Comparison of ENCODE assay signal across 16 mouse cellular contexts in the genomic region with DNA sequence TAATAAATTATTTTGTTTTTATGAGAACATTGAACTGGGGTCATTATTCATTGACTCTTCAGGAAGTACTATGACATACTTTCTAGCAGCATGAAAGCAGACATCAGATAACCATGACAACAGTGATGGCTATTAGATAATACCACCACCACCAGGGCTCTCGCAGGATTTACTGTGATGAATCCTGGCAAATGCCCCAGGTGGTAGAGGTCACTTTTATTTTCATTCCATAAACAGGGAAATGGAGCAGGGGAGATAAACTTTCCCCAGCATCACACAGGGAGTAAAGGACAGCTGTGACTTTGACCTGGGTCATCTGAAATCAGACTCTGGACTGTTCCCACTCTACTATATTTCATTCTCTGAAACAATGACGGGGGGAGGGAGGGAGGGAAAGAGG.
DNase-seq lines count a peak whose midpoint lies in the region; ATAC-seq lines count a peak whose summit lies in the region.
"Had no signal": no experiment of that assay in that cellular context is flagged by ENCODE, and none has a peak within 500 bp of the region (broad histone marks: within the 10 kb centered on the region; RNA-seq: fewer than 3 reads in every experiment).

No protein-coding gene starts in this region.

- H3K4me2 ChIP-seq in midbrain, embryonic 11.5 days, result no peak overlapping the region
- H3K4me2 ChIP-seq in midbrain, embryonic 13.5 days (replicated peaks), result no peak overlapping the region
- no peak overlapping the region for H3K4me2 ChIP-seq in neural tube, embryonic 14.5 days (ENCODE audit: low read depth, low read length)
- H3K4me2 ChIP-seq: embryonic facial prominence, embryonic 13.5 days; forebrain, embryonic 13.5 days had no signal

- no peak overlapping the region for H3K27ac ChIP-seq in midbrain, embryonic 11.5 days (ENCODE audit: low read depth, low read length)
- H3K27ac ChIP-seq in midbrain, embryonic 13.5 days, result no peak overlapping the region
- H3K27ac ChIP-seq in neural tube, embryonic 14.5 days (ENCODE audit: low read depth, low read length), result no peak overlapping the region
- H3K27ac ChIP-seq: embryonic facial prominence, embryonic 13.5 days; forebrain, embryonic 13.5 days; hindbrain, postnatal 0 days; layer of hippocampus, adult 2 months; liver, embryonic 14.5 days had no signal

- no peaks in the 10 kb centered on the region for H3K27me3 ChIP-seq in midbrain, embryonic 11.5 days (ENCODE audit: control insufficient read depth, insufficient read depth, low read length)
- H3K27me3 ChIP-seq in midbrain, embryonic 13.5 days, result no peaks in the 10 kb centered on the region
- no peaks in the 10 kb centered on the region for H3K27me3 ChIP-seq in neural tube, embryonic 14.5 days (ENCODE audit: control insufficient read depth, insufficient read depth, low read length)
- H3K27me3 ChIP-seq: CH12.LX; embryonic facial prominence, embryonic 13.5 days; forebrain, embryonic 13.5 days had no signal

- H3K4me3 ChIP-seq in midbrain, embryonic 11.5 days (ENCODE audit: low read depth, low read length), result no peak overlapping the region
- H3K4me3 ChIP-seq in midbrain, embryonic 13.5 days (replicated peaks), result no peak overlapping the region
- no peak overlapping the region for H3K4me3 ChIP-seq in neural tube, embryonic 14.5 days (ENCODE audit: low read depth, low read length)
- H3K4me3 ChIP-seq: embryonic facial prominence, embryonic 13.5 days; forebrain, embryonic 13.5 days; layer of hippocampus, adult 2 months had no signal

- no peaks in the 10 kb centered on the region for H3K36me3 ChIP-seq in midbrain, embryonic 11.5 days (ENCODE audit: control insufficient read depth, insufficient read depth, low read length)
- H3K36me3 ChIP-seq in midbrain, embryonic 13.5 days, result no peaks in the 10 kb centered on the region
- H3K36me3 ChIP-seq in neural tube, embryonic 14.5 days (ENCODE audit: control insufficient read depth, insufficient read depth, low read length), result no peaks in the 10 kb centered on the region
- H3K36me3 ChIP-seq: embryonic facial prominence, embryonic 13.5 days had no signal

- H3K4me1 ChIP-seq in midbrain, embryonic 11.5 days (ENCODE audit: control insufficient read depth, insufficient read depth, low read length), result no peaks in the 10 kb centered on the region
- H3K4me1 ChIP-seq in midbrain, embryonic 13.5 days (replicated peaks), result 0 out of 2 replicates have a peak, but pooled peaks cover 3% of the 10 kb centered on the region
- no peaks in the 10 kb centered on the region for H3K4me1 ChIP-seq in neural tube, embryonic 14.5 days (ENCODE audit: control insufficient read depth, insufficient read depth, low read length)
- H3K4me1 ChIP-seq: embryonic facial prominence, embryonic 13.5 days; forebrain, embryonic 13.5 days had no signal

- WGBS in midbrain, embryonic 11.5 days, result 25% methylated on average over 1 of the region's 2 CpGs
- WGBS in midbrain, embryonic 13.5 days, result 38% methylated on average over 2 of the region's 2 CpGs
- 6% methylated on average over 1 of the region's 2 CpGs for WGBS in neural tube, embryonic 14.5 days

- no peaks in the 10 kb centered on the region for H3K9me3 ChIP-seq in midbrain, embryonic 11.5 days (ENCODE audit: control insufficient read depth, low read length)
- no peaks in the 10 kb centered on the region for H3K9me3 ChIP-seq in midbrain, embryonic 13.5 days
- H3K9me3 ChIP-seq in neural tube, embryonic 14.5 days (ENCODE audit: control insufficient read depth, low read length), result no peaks in the 10 kb centered on the region
- H3K9me3 ChIP-seq: embryonic facial prominence, embryonic 13.5 days; forebrain, embryonic 13.5 days had no signal

- no peak for DNase-seq in midbrain, embryonic 11.5 days (ENCODE audit: low spot score, missing footprints)
- DNase-seq in kidney, adult 18-20 months, result peak; percentile 6
- peak; percentile 63 for DNase-seq in kidney, postnatal 25 days
- no peak for DNase-seq in gastrocnemius, postnatal 4 days (ENCODE audit: low spot score in 2 of 2)
- no peak for DNase-seq in cerebellum, postnatal 10 days
- DNase-seq in spleen, adult 18-20 months, result no peak
- DNase-seq: cerebellum, adult 11 months; gastrocnemius, postnatal 25 days had no signal

- ATAC-seq in midbrain, embryonic 11.5 days (ENCODE audit: low FRiP score), result peak; percentile 48; the same call in 1 of the 2 replicates
- no peak for ATAC-seq in midbrain, embryonic 13.5 days
- peak; percentile 54 for ATAC-seq in neural tube, embryonic 14.5 days (ENCODE audit: low read depth)
- ATAC-seq: forebrain, embryonic 13.5 days; hindbrain, postnatal 0 days had no signal

- H3K9ac ChIP-seq in midbrain, embryonic 11.5 days (ENCODE audit: low read length), result no peak overlapping the region
- H3K9ac ChIP-seq in midbrain, embryonic 13.5 days (replicated peaks), result no peak overlapping the region
- no peak overlapping the region for H3K9ac ChIP-seq in neural tube, embryonic 14.5 days (replicated peaks; ENCODE audit: low read depth, low read length)
- H3K9ac ChIP-seq: embryonic facial prominence, embryonic 13.5 days; forebrain, embryonic 13.5 days; liver, embryonic 14.5 days had no signal

Comparison
In these comparisons a context has a peak if more than half of its experiments do, and no peak if none do; other contexts are left out.
1. DNase-seq: peak in kidney, adult 18-20 months (single experiment) and kidney, postnatal 25 days (2 of 2); none in midbrain, embryonic 11.5 days (single experiment), gastrocnemius, postnatal 4 days (0 of 2), cerebellum, postnatal 10 days (0 of 2) and spleen, adult 18-20 months (0 of 2).